Mouse (Mus musculus) liver, adult 2 months (tissue): Measurements from ENCODE around the gene Ywhaq.

Experiments used
- CTCF ChIP-seq: fragments of 200-500 bp; IDR thresholded peaks from 2 replicates; pipeline ENCODE4 v1.5.1; 2011; ENCODE audit warnings: low read depth, low read length, control low read depth
- POLR2A ChIP-seq: fragments of 200-500 bp; IDR thresholded peaks from 2 replicates; pipeline ENCODE4 v1.6.1; 2011; ENCODE audit warnings: low read length, control low read depth; ENCODE audit not compliant: insufficient read depth; ENCODE audit errors: extremely low read depth

GRCm38 (mm10) chr12:21362686-21363085 is 54.8 kb downstream of the Ywhaq start:
- TF ChIP-seq CTCF (no peak), POLR2A (no peak)
